Mouse (Mus musculus) lung, adult 2 months (tissue): Measurements from ENCODE around the gene Eif3a. TPM values are rescaled to one million over a fixed set of nuclear protein-coding genes. Genes with fewer than 3 reads are reported as not detected.

Experiments
- DNase-seq: peaks from one replicate; pipeline ENCODE4 v3.0.0; 2022
- H3K4me1 ChIP-seq: fragments of 200-500 bp; 2 replicates; pipeline ENCODE4 v1.6.1; 2011; ENCODE audit warnings: low read length; ENCODE audit not compliant: control insufficient read depth, insufficient read depth
- H3K4me3 ChIP-seq: fragments of 200-500 bp; replicated peaks from 2 replicates; pipeline ENCODE3; 2011; ENCODE audit warnings: low read depth, mild to moderate bottlenecking, control low read depth, low read length; ENCODE audit errors: extremely low read depth
- CTCF ChIP-seq: fragments of 200-500 bp; IDR thresholded peaks from 2 replicates; pipeline ENCODE4 v1.5.1; 2011; ENCODE audit warnings: mild to moderate bottlenecking, low read length, control low read depth; ENCODE audit not compliant: insufficient read depth
- POLR2A ChIP-seq: fragments of 200-500 bp; IDR thresholded peaks from 2 replicates; pipeline ENCODE4 v1.6.1; 2011; ENCODE audit warnings: low read depth, mild to moderate bottlenecking, control low read depth, low read length, borderline replicate concordance; ENCODE audit errors: extremely low read depth
- WGBS: fragments of 180-500 bp; shearing (Covaris S2); methylation state at CpG from one replicate; pipeline ENCODE4 v1.1.7; 2018; 5-methylcytosine and 5-hydroxymethylcytosine counted together
- polyA plus RNA-seq: library from polyadenylated mRNA; depleted of rRNA; stranded (reverse); fragments of >200 nt; gene quantifications from 2 replicates; pipeline ENCODE4 v1.2.3, GENCODE M21; 2012

Gene Eif3a
- polyA plus RNA-seq, 1 experiment: 34.9 TPM

- TF ChIP-seq POLR2A: no peak
- no peak for TF ChIP-seq CTCF
- Histone ChIP-seq H3K4me3 (no peak overlapping the region), H3K4me1 (no peaks in the 10 kb centered on the region)
- no peak for DNase-seq
- WGBS: 86% methylated on average over 2 of the region's 2 CpGs
Measured at GRCm38 (mm10) chr19:60797415-60797814, 7.0 kb upstream of the Eif3a start.

- TF ChIP-seq CTCF (no peak), POLR2A (no peak)
- Histone ChIP-seq H3K4me3 (no peak overlapping the region), H3K4me1 (no peaks in the 10 kb centered on the region)
- no peak for DNase-seq
- 62% methylated on average over 2 of the region's 2 CpGs for WGBS
Measured at GRCm38 (mm10) chr19:60795244-60795643, 4.8 kb upstream of the Eif3a start.

- no peak for DNase-seq
- peaks cover 2% of the 10 kb centered on the region; the same call in 1 of the 2 replicates for H3K4me1 ChIP-seq
- no peak overlapping the region for H3K4me3 ChIP-seq
- WGBS: 61% methylated on average over 2 of the region's 2 CpGs
- TF ChIP-seq POLR2A (no peak), CTCF (no peak)
Measured at GRCm38 (mm10) chr19:60793170-60793707, 2.8 kb upstream of the Eif3a start.

- Histone ChIP-seq H3K4me1 (peaks cover 8% of the 10 kb centered on the region), H3K4me3 (peak overlapping the region; percentile 99)
- WGBS: 14% methylated on average over 9 of the region's 9 CpGs
- no peak for DNase-seq
- TF ChIP-seq POLR2A (no peak), CTCF (no peak)
Measured at GRCm38 (mm10) chr19:60791164-60791563, 706 bp upstream of the Eif3a start.

GRCm38 (mm10) chr19:60789919-60790506 lies 445 bp downstream of the Eif3a start:
- H3K4me1 ChIP-seq: peaks cover 14% of the 10 kb centered on the region
- under 1% methylated on average over 60 of the region's 60 CpGs for WGBS
- peak overlapping the region; percentile 99 for H3K4me3 ChIP-seq
- DNase-seq: peak; percentile 68
- TF ChIP-seq POLR2A: 0 out of 2 replicates have a peak, but pooled peaks have one; percentile 5
- no peak for TF ChIP-seq CTCF

- Histone ChIP-seq H3K4me3 (peak overlapping the region; percentile 99), H3K4me1 (peaks cover 14% of the 10 kb centered on the region)
- WGBS: 1% methylated on average over 7 of the region's 7 CpGs
- DNase-seq: no peak
- no peak for TF ChIP-seq POLR2A
- TF ChIP-seq CTCF: no peak
Measured at GRCm38 (mm10) chr19:60789452-60789851, 1.0 kb downstream of the Eif3a start.

GRCm38 (mm10) chr19:60788214-60788960 lies 2.1 kb downstream of the Eif3a start:
- no peak overlapping the region for H3K4me3 ChIP-seq
- 27% methylated on average over 6 of the region's 6 CpGs for WGBS
- peaks cover 17% of the 10 kb centered on the region for H3K4me1 ChIP-seq
- TF ChIP-seq CTCF: no peak
- no peak for TF ChIP-seq POLR2A
- no peak for DNase-seq

GRCm38 (mm10) chr19:60787465-60788150 lies 2.9 kb downstream of the Eif3a start:
- H3K4me1 ChIP-seq: peaks cover 17% of the 10 kb centered on the region
- TF ChIP-seq POLR2A (no peak), CTCF (no peak)
- H3K4me3 ChIP-seq: no peak overlapping the region
- WGBS: 11% methylated on average over 2 of the region's 2 CpGs
- DNase-seq: no peak

- TF ChIP-seq CTCF (no peak), POLR2A (no peak)
- 13% methylated on average over 1 of the region's 1 CpGs for WGBS
- no peak for DNase-seq
- Histone ChIP-seq H3K4me1 (peaks cover 17% of the 10 kb centered on the region), H3K4me3 (no peak overlapping the region)
Measured at GRCm38 (mm10) chr19:60784712-60785111, 5.7 kb downstream of the Eif3a start.
